Mouse (Mus musculus) ovary, adult 2 months (tissue): ENCODE results near the gene Mat2b. TPM values are rescaled to one million over a fixed set of nuclear protein-coding genes. Genes with fewer than 3 reads are reported as not detected.

Experiments used
- polyA plus RNA-seq: library from polyadenylated mRNA; depleted of rRNA; stranded (reverse); fragments of >200 nt; gene quantifications from 2 replicates; pipeline ENCODE4 v1.2.3, GENCODE M21; 2012; rRNA removed

The Mat2b gene
- 33.7 and 36.3 TPM in 2 replicates for polyA plus RNA-seq

DNA sequence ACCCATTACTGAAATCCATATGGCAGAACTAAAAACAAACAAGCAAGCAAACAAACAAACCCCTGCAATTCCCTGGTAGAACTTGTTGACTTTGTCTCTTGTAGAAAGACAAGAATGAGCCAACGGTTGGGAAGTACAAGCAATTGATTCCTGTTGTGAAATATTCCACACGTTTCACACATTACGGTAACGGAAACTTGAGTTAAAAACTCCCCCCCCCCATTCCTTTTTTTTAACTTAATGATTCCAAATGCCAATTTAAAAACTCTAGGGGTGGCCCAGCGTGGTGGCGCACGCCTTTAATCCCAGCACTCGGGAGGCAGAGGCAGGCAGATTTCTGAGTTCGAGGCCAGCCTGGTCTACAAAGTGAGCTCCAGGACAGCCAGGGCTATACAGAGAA lies at the start of gene Mat2b:
Gene Mat2b, minus strand, starts transcription at position 101 of the 400 bp plus-strand sequence.

DNA sequence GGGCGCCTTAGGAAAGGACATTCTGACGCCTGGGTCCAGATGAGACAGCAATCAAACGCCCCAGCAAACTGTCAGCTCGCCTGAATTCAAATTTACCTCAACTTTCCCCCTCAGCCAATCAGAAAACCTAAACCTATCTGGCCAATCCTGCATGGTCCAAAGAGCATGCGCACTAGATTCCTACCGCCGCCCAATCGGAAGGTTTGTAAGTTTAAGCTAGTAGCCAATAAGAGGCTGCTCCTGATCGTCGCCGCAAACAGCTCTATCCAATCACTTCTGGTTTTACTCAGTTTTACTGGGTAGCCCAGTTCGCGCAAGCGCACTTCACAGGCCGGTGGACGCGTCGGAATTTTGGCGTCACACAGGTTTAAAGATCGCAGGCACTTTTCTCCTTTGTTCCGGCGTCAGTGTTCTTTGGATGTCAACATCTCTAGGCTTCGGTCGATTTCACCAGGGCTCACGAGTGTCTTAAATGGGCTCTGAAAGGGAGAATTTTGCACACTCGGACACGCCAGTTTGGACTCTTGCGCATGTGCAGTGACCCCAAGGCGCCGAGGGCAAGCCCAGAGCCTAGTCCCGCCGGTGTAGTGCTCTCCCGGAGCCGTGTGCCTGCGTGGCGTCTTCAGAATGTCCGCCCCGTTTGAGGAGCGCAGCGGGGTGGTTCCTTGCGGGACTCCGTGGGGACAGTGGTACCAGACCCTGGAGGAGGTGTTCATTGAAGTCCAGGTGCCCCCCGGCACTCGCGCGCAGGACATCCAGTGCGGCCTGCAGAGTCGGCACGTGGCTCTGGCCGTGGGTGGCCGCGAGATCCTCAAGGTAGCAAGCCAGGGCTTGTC lies 38.6 kb upstream of the Mat2b start, which contains the start of the genes Hmmr and Nudcd2:
Gene Hmmr, minus strand, starts transcription at position 84 of the 836 bp plus-strand sequence.
Gene Nudcd2, plus strand, starts transcription at position 329 of the 836 bp plus-strand sequence.

Other genes starting within 250 kb of the Mat2b start
- gene Hmmr, start 38.2 kb upstream of the Mat2b start, polyA plus RNA-seq, result 2.2 and 3.9 TPM in 2 replicates
- 16.0 and 26.0 TPM in 2 replicates for gene Nudcd2, start 38.5 kb upstream of the Mat2b start, polyA plus RNA-seq
- gene Ccng1, start 60.1 kb upstream of the Mat2b start, polyA plus RNA-seq, result 9.2 and 9.3 TPM in 2 replicates